Mouse (Mus musculus): ENCODE measurements around the gene St6gal1. TPM values are rescaled to one million over a fixed set of nuclear protein-coding genes. Genes with fewer than 3 reads are reported as not detected.
A peak's percentile ranks its signal among the peaks of the same experiment; 100 is the strongest.
"Not testable (repeated sequence)": the region's sequence is repeated elsewhere in the genome, so short reads cannot be mapped to it uniquely, and the experiment has no call there.

St6gal1 gene
- 34.7 and 40.6 TPM in 2 replicates for polyA plus RNA-seq (2015; fragmentation: Nextera tagmentation; extraction: Ambion mirVana)

DNA sequence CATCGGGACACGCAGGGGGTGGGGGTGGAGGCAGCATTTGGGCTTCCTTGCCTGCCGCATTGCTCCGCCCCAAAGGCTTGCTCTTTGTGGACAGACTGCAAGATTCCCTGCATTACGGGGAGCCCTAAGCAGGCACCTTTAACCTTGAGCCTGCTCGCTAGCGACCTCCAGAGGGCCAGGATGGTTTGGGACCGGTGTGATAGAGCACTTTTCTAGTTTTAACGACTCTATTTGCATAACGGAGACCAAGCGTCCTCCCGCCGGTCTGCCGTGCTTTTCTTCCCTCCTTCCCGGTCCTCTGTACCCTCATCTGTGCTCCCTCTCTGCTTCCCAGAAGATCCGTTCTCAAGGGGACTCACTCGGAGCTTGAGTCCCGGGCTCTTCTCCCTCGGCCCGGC lies at the start of gene St6gal1:
Gene St6gal1, plus strand, starts transcription at position 70 of the 398 bp plus-strand sequence.
- Histone ChIP-seq H3K9me3 (no peaks in the 10 kb centered on the region), H3K9ac (peak within 1 kb of the TSS; percentile 93), H3K27ac (replicated peaks) (peak within 1 kb of the TSS; percentile 95), H3K4me1 (replicated peaks) (peaks cover 48% of the 10 kb centered on the region), H3K4me3 (peak within 1 kb of the TSS; percentile 78), H3K36me3 (no peaks in the 10 kb centered on the region), H3K4me2 (peak within 1 kb of the TSS; percentile 90), H3K27me3 (no peaks in the 10 kb centered on the region)
- ATAC-seq (ENCODE audit: low read depth), result peak; percentile 74
- WGBS, result under 1% methylated on average over 20 of the region's 20 CpGs

DNA sequence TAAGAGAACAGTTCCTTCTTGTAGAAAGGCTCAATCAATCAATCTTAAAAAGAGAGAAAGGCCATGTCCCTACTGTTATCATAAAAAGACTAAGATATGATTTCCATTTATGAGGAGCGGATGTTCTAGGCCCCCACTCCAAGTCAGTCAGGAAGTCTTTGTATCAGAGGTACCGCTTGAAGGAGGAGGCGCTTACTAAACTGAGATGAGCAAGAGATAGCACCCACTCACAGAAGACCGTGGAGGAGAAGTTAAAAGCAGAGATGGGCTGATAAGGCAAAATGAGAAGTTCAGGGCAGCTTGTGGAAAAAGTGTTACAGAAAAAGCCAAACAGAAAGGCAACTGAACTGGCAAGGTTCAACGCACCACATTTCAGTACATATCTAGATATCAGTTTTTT lies 49.7 kb upstream of the St6gal1 start:
- 0 out of 2 replicates have a peak, but pooled peaks cover 6% of the 10 kb centered on the region for H3K9me3 ChIP-seq
- no peaks in the 10 kb centered on the region for H3K4me1 ChIP-seq (replicated peaks)
- no peaks in the 10 kb centered on the region for H3K36me3 ChIP-seq
- no peak for ATAC-seq (ENCODE audit: low read depth)
- H3K9ac ChIP-seq, result no peak overlapping the region
- no peak overlapping the region for H3K4me3 ChIP-seq
- 95% methylated on average over 5 of the region's 5 CpGs for WGBS
- H3K27ac ChIP-seq (replicated peaks), result no peak overlapping the region
- no peak overlapping the region for H3K4me2 ChIP-seq
- no peaks in the 10 kb centered on the region for H3K27me3 ChIP-seq

DNA sequence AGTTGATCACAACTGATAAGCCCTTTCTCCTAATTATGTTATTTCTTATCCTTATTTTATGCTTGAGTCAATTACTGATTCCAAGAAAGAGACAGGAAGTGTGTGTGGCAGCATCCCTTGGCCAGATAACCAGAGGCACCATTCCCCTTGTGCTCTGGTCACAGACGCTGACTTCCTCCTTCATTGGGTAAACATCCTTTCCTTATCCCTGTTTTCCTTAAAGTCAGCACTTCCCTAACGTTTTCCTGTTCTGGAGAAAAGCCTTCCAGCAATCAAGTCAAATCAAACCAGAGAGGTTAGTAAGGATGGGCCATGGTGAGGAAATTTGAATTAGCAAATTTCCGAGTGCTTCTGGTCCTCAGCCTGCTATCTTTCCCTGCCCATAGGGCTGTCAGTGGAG lies 48.6 kb upstream of the St6gal1 start:
- no peaks in the 10 kb centered on the region for H3K4me1 ChIP-seq (replicated peaks)
- 66% methylated on average over 3 of the region's 3 CpGs for WGBS
- H3K27me3 ChIP-seq, result no peaks in the 10 kb centered on the region
- H3K27ac ChIP-seq (replicated peaks), result no peak overlapping the region
- ATAC-seq (ENCODE audit: low read depth), result no peak
- H3K9me3 ChIP-seq, result 0 out of 2 replicates have a peak, but pooled peaks cover 6% of the 10 kb centered on the region
- no peaks in the 10 kb centered on the region for H3K36me3 ChIP-seq
- H3K4me3 ChIP-seq, result no peak overlapping the region
- no peak overlapping the region for H3K4me2 ChIP-seq
- H3K9ac ChIP-seq, result no peak overlapping the region

DNA sequence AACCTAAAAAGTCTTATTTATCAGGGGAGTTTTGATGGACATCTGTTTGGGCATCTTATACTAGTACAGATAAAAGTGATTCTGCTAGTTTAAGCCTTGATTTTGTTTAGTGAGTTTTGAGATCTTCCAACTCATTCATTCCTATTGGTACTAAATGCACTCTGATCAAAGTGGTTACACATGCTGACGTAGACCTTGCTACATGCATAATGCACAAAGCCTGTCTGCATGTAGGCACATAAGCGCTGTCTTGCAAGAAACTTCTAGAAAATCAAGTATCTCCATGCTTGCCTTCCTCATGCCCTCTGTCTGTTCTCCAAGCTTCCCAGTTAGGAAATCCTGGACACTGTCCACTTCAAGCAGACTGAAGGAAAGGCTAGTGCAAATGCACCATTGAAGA lies 46.7 kb upstream of the St6gal1 start:
- Histone ChIP-seq H3K36me3 (no peaks in the 10 kb centered on the region), H3K4me1 (replicated peaks) (no peaks in the 10 kb centered on the region), H3K4me3 (no peak overlapping the region), H3K27ac (replicated peaks) (no peak overlapping the region), H3K9me3 (no peaks in the 10 kb centered on the region), H3K4me2 (no peak overlapping the region), H3K9ac (no peak overlapping the region), H3K27me3 (no peaks in the 10 kb centered on the region)
- no peak for ATAC-seq (ENCODE audit: low read depth)
- 96% methylated on average over 2 of the region's 2 CpGs for WGBS

DNA sequence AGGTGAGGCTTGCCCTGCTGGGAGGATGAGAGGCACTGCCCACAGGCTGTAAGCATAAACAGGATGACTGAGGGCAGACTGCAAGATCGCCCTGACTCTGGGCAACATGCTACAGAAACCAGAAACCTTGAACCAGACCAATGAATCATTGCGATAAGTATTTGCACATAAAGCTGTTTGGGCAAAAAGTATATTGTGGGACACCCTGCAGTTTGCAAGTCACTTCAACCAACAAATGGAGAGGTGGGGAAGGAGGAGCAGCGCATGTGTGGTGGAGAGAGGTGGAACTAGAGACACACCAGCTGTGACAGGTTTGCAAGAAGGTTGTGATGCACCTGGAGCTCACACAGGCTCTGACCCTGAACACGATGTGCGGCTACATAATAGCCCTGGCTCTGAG lies 45.7 kb upstream of the St6gal1 start:
- no peak overlapping the region for H3K27ac ChIP-seq (replicated peaks)
- no peaks in the 10 kb centered on the region for H3K27me3 ChIP-seq
- H3K9ac ChIP-seq, result no peak overlapping the region
- H3K36me3 ChIP-seq, result no peaks in the 10 kb centered on the region
- H3K9me3 ChIP-seq, result no peaks in the 10 kb centered on the region
- no peak overlapping the region for H3K4me3 ChIP-seq
- no peak overlapping the region for H3K4me2 ChIP-seq
- WGBS, result 96% methylated on average over 5 of the region's 5 CpGs
- no peak for ATAC-seq (ENCODE audit: low read depth)
- H3K4me1 ChIP-seq (replicated peaks), result no peaks in the 10 kb centered on the region

DNA sequence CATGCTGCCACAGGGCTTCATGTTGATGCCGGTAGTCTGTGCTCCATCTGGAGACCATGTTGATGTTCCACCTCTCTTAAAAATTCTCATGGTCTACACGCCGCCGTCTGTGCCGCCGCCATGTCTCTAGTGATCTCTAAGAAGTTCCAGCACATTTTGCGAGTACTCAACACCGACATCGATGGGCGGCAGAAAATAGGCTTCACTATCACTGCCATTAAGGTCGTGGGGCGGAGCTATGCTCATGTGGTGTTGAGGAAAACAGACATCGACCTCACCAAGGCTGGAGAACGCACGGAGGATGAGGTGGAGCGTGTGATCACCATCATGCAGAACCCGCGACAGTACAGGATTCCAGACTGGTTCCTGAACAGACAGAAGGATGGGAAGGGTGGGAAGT lies 45.1 kb upstream of the St6gal1 start:
- H3K4me3 ChIP-seq; H3K4me1 ChIP-seq (replicated peaks); H3K27ac ChIP-seq (replicated peaks); H3K4me2 ChIP-seq; ATAC-seq (ENCODE audit: low read depth); H3K9ac ChIP-seq; H3K36me3 ChIP-seq; H3K9me3 ChIP-seq; H3K27me3 ChIP-seq: not testable (repeated sequence)
- WGBS, result 93% methylated on average over 18 of the region's 18 CpGs

DNA sequence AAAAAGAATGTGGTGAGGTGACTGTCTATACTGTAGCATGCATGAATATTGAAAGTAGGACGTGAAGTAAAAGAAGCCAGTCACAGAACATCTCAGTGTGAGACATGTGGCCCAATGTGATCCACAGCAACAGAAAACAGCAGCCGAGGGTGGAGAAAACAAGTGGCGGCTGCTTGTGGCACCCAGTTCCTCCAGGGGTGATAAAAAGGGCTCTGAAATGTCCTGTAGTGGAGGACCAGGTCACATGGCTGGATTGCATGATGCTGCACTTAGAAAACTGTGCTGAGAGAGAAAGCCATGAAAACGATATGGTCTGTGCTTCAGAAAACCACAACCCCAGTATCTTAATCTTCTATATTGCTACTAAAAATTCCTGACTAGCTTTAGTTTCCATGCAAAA lies 43.5 kb upstream of the St6gal1 start:
- H3K9me3 ChIP-seq, result no peaks in the 10 kb centered on the region
- H3K4me1 ChIP-seq (replicated peaks), result no peaks in the 10 kb centered on the region
- no peaks in the 10 kb centered on the region for H3K27me3 ChIP-seq
- ATAC-seq (ENCODE audit: low read depth), result no peak
- H3K4me3 ChIP-seq, result no peak overlapping the region
- no peak overlapping the region for H3K4me2 ChIP-seq
- no peaks in the 10 kb centered on the region for H3K36me3 ChIP-seq
- H3K9ac ChIP-seq, result no peak overlapping the region
- 88% methylated on average over 4 of the region's 4 CpGs for WGBS
- no peak overlapping the region for H3K27ac ChIP-seq (replicated peaks)

DNA sequence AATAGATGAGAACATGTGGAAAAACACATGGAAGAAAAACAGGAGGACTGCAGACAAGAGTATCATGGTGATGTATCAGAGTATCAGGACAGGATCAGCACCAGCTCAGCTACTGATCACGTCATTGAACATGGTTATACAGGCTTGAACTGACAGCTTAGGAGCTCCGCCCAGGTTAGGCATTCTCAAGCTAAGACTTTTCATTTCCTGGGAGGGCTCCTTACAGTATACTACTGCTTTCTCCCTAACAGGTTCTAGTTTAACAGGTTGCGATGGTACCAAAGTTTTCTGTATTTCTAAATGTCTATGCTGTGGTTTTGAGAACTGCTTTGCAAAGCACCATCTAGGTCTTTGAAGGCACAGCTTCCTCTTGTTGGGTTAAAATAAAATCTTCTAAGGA lies 43.1 kb upstream of the St6gal1 start:
- Histone ChIP-seq H3K9ac (no peak overlapping the region), H3K36me3 (no peaks in the 10 kb centered on the region), H3K4me2 (no peak overlapping the region), H3K4me3 (no peak overlapping the region), H3K9me3 (no peaks in the 10 kb centered on the region), H3K4me1 (replicated peaks) (no peaks in the 10 kb centered on the region), H3K27ac (replicated peaks) (no peak overlapping the region), H3K27me3 (no peaks in the 10 kb centered on the region)
- no peak for ATAC-seq (ENCODE audit: low read depth)
- 85% methylated on average over 3 of the region's 3 CpGs for WGBS

DNA sequence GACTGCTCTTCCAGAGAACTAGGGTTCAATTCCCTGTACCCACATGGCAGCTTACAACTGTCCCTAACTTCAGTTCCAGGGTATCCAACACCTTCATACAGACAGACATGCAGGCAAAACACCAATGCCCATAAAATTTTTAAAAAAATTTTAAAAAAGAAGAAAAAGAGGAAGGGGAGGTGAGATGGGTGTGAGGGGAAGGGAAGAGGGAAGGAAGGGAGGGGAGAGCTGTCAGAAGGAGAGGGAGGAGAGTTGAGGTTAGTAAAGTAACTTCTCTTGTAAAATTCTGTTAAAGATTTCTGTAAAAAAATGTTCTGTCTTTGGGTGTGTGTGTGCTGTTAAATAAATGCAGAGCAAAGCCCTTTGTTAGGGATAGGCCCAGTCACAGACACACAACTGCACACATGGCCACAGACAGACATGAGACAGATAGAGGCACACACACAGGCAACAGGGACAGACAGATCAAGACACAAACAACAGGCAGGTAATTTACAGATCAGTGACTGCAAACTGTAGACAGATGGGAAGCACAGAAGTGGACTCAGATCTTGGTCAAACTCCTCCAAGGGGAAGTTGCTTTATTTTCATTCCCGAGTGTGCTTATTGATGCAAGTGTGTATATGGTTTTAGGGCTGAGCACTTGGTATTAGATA lies 42.5 kb upstream of the St6gal1 start:
- Histone ChIP-seq H3K4me3 (no peak overlapping the region), H3K27me3 (no peaks in the 10 kb centered on the region), H3K9me3 (no peaks in the 10 kb centered on the region), H3K27ac (replicated peaks) (no peak overlapping the region), H3K4me2 (no peak overlapping the region), H3K9ac (no peak overlapping the region), H3K4me1 (replicated peaks) (no peaks in the 10 kb centered on the region), H3K36me3 (no peaks in the 10 kb centered on the region)
- WGBS, result 70% methylated on average over 1 of the region's 1 CpGs
- ATAC-seq (ENCODE audit: low read depth), result no peak

DNA sequence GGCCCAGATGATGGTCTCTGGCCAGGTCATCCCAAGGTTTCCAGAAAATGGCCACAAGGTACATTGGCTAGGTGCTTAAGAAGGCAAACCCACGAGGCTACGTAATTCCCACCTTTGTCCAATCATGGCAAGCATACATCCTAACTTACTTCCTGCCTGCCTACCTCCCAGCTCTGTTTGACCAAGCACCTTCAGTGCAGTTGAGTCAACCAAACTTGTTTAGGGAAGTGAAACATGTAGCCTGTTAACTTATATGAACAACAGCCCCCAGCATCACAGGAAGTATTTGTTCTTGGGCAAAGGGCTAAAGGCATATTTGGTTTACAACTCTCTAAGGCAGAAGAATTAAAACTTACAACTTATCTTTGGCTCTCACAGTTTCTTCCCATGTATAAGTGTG lies 38.7 kb upstream of the St6gal1 start:
- no peak overlapping the region for H3K4me2 ChIP-seq

DNA sequence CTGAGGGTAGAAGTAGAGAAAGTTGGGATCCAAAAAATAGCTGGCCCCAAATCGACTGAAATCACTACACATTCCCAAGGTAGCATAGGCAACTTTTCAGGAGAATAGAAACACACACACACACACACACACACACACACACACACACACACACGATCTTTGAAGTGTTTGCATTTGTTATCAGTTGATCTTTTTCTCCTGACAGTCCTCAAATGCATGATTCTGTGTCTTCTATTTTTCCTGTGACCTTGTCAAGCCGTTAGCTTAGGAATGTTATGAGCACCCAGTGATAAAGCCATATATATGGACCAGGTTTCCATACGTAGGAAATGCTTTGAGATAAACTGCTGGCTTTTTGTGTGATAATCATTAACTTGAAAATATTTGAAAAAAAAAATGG lies 38.1 kb upstream of the St6gal1 start:
- no peaks in the 10 kb centered on the region for H3K4me1 ChIP-seq (replicated peaks)
- no peak overlapping the region for H3K27ac ChIP-seq (replicated peaks)
- H3K4me2 ChIP-seq, result no peak overlapping the region
- ATAC-seq (ENCODE audit: low read depth), result no peak
- H3K4me3 ChIP-seq, result no peak overlapping the region
- H3K27me3 ChIP-seq, result no peaks in the 10 kb centered on the region
- no peaks in the 10 kb centered on the region for H3K9me3 ChIP-seq
- H3K9ac ChIP-seq, result no peak overlapping the region
- no peaks in the 10 kb centered on the region for H3K36me3 ChIP-seq
- 90% methylated on average over 4 of the region's 4 CpGs for WGBS

More for the DNA sequence above, 38.7 kb upstream of the St6gal1 start:
- H3K9ac ChIP-seq, result no peak overlapping the region
- no peak for ATAC-seq (ENCODE audit: low read depth)
- no peaks in the 10 kb centered on the region for H3K27me3 ChIP-seq
- no peak overlapping the region for H3K27ac ChIP-seq (replicated peaks)
- H3K9me3 ChIP-seq, result no peaks in the 10 kb centered on the region
- H3K4me1 ChIP-seq (replicated peaks), result no peaks in the 10 kb centered on the region
- no peak overlapping the region for H3K4me3 ChIP-seq
- 85% methylated on average over 2 of the region's 2 CpGs for WGBS
- H3K36me3 ChIP-seq, result no peaks in the 10 kb centered on the region

DNA sequence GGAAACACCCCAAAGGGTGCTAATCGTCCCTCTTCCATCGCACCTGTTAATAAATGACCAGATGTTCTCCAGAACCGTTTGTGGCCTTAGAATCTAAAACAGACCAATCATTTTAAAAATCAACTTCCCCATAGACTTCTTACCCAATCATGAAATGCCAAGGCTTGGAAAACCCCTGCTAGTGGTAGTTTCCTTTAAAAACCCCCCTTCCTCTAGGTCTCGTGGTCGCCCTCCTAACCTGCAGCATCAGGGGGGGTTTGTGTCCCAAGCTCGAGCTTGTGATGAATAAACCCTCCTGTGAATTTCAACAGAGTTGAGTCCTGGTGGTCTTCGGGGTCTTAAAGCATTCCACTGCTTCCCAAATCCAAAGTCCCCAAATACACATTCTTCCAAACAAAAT lies 36.6 kb upstream of the St6gal1 start:
- Histone ChIP-seq H3K4me1 (replicated peaks) (no peaks in the 10 kb centered on the region), H3K4me3 (no peak overlapping the region), H3K27ac (replicated peaks) (no peak overlapping the region), H3K27me3 (no peaks in the 10 kb centered on the region), H3K36me3 (no peaks in the 10 kb centered on the region), H3K9ac (no peak overlapping the region), H3K9me3 (no peaks in the 10 kb centered on the region), H3K4me2 (no peak overlapping the region)
- WGBS, result 89% methylated on average over 7 of the region's 7 CpGs
- no peak for ATAC-seq (ENCODE audit: low read depth)

DNA sequence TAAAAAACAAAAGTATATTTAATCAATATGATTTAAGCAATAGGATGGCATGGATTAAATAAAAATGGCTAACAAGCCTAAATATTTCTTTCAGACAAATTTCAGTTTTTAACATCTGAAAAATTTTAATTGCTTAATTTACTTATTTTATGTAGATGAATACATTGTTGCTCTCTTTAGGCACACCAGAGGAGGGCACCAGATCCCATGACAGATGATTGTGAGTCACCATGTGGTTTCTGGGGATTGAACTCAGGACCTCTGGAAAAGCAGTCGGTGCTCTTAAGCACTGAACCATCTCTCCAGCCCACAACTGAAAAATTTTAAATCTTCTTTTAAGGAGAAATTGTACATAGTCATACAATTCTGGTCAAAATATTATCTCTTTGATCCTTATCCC lies 34.9 kb upstream of the St6gal1 start:
- H3K36me3 ChIP-seq, result no peaks in the 10 kb centered on the region
- ATAC-seq (ENCODE audit: low read depth), result no peak
- 77% methylated on average over 1 of the region's 1 CpGs for WGBS
- H3K9me3 ChIP-seq, result no peaks in the 10 kb centered on the region
- H3K4me2 ChIP-seq, result no peak overlapping the region
- H3K27me3 ChIP-seq, result no peaks in the 10 kb centered on the region
- H3K4me1 ChIP-seq (replicated peaks), result no peaks in the 10 kb centered on the region
- no peak overlapping the region for H3K4me3 ChIP-seq
- no peak overlapping the region for H3K9ac ChIP-seq
- H3K27ac ChIP-seq (replicated peaks), result no peak overlapping the region
